In genomic region chr5:24385374-24385773, GRCm38 (mm10) we compare ENCODE assay signal across 23 mouse cellular contexts. TPM values are rescaled to one million over a fixed set of nuclear protein-coding genes. Genes with fewer than 3 reads are reported as not detected.
"Had no signal": no experiment of that assay in that cellular context is flagged by ENCODE, and none has a peak within 500 bp of the region (broad histone marks: within the 10 kb centered on the region; RNA-seq: fewer than 3 reads in every experiment).

No protein-coding gene starts in this region.

- H3K4me3 ChIP-seq: limb, embryonic 12.5 days; limb, embryonic 15.5 days; megakaryocyte, embryonic 14.5 days; midbrain, embryonic 10.5 days; midbrain, embryonic 13.5 days; neural tube, embryonic 13.5 days; stomach, embryonic 15.5 days had no signal

- H3K9ac ChIP-seq: limb, embryonic 12.5 days; limb, embryonic 15.5 days; liver, embryonic 14.5 days; liver, postnatal 0 days; lung, embryonic 14.5 days; midbrain, embryonic 13.5 days; neural tube, embryonic 13.5 days; stomach, embryonic 15.5 days had no signal

- DNase-seq: kidney, postnatal 25 days; left cerebral cortex, postnatal 4 days; liver, postnatal 0 days; lung, embryonic 14.5 days; lung, postnatal 36 days; retina, postnatal 1 day; right cerebral cortex, postnatal 25 days; spleen, adult 18-20 months; thymus, postnatal 25 days had no signal

- H3K36me3 ChIP-seq: limb, embryonic 12.5 days; limb, embryonic 15.5 days; midbrain, embryonic 10.5 days; midbrain, embryonic 13.5 days; neural tube, embryonic 13.5 days; stomach, embryonic 15.5 days had no signal

- H3K4me2 ChIP-seq: limb, embryonic 12.5 days; limb, embryonic 15.5 days; liver, embryonic 11.5 days; lung, embryonic 14.5 days; midbrain, embryonic 13.5 days; neural tube, embryonic 13.5 days; stomach, embryonic 15.5 days had no signal

- ATAC-seq: liver, postnatal 0 days; lung, postnatal 0 days; midbrain, embryonic 13.5 days; midbrain, embryonic 16.5 days had no signal

- H3K27ac ChIP-seq: limb, embryonic 12.5 days; liver, embryonic 14.5 days; midbrain, embryonic 10.5 days; midbrain, embryonic 13.5 days; neural tube, embryonic 13.5 days; stomach, embryonic 15.5 days had no signal

- H3K9me3 ChIP-seq: limb, embryonic 12.5 days; limb, embryonic 15.5 days; megakaryocyte, embryonic 14.5 days; midbrain, embryonic 10.5 days; midbrain, embryonic 13.5 days; neural tube, embryonic 13.5 days; stomach, embryonic 15.5 days had no signal

RNA-seq across cellular contexts. Expression of gene Atg9b, which starts 6.6 kb away (rescaled TPM):
- total RNA-seq: monocyte, adult 5-6 weeks; neutrophil, adult 5-6 weeks had no signal

RNA-seq across cellular contexts. Expression of gene Nos3, which starts 20.8 kb away (rescaled TPM):
- total RNA-seq: monocyte, adult 5-6 weeks; neutrophil, adult 5-6 weeks had no signal

RNA-seq across cellular contexts. Expression of gene Asic3, which starts 27.8 kb away (rescaled TPM):
- total RNA-seq: left cerebral cortex, postnatal 14 days; left cerebral cortex, postnatal 4 days; monocyte, adult 5-6 weeks had no signal
- polyA plus RNA-seq: liver, embryonic 11.5 days; liver, embryonic 14.5 days; liver, postnatal 0 days; lung, embryonic 14.5 days; midbrain, embryonic 13.5 days; midbrain, embryonic 16.5 days had no signal

RNA-seq across cellular contexts. Expression of gene Kcnh2, which starts 34.0 kb away (rescaled TPM):
- total RNA-seq: monocyte, adult 5-6 weeks had no signal
